ENCODE assay signal across 9 mouse cellular contexts in genomic region chr7:57384112-57384511, GRCm38 (mm10). TPM values are rescaled to one million over a fixed set of nuclear protein-coding genes. Genes with fewer than 3 reads are reported as not detected.
DNase-seq lines count a peak whose midpoint lies in the region; ATAC-seq and TF ChIP-seq lines count a peak whose summit lies in the region.
"Had no signal": no experiment of that assay in that cellular context is flagged by ENCODE, and none has a peak within 500 bp of the region (broad histone marks: within the 10 kb centered on the region; RNA-seq: fewer than 3 reads in every experiment).

No protein-coding gene starts in this region.

- H3K4me1 ChIP-seq in heart, postnatal 0 days (ENCODE audit: control insufficient read depth, insufficient read depth): no peaks in the 10 kb centered on the region
- no peaks in the 10 kb centered on the region for H3K4me1 ChIP-seq in heart, embryonic 11.5 days (ENCODE audit: control insufficient read depth, insufficient read depth, low read length)
- peaks cover 13% of the 10 kb centered on the region for H3K4me1 ChIP-seq in forebrain, embryonic 15.5 days
- H3K4me1 ChIP-seq in neural tube, embryonic 15.5 days: peaks cover 10% of the 10 kb centered on the region

- CTCF ChIA-PET in Patski (lab: Charles Lee): no interaction called here

- no peak overlapping the region for H3K9ac ChIP-seq in heart, postnatal 0 days (replicated peaks; ENCODE audit: low read depth, low read length)
- H3K9ac ChIP-seq in heart, embryonic 11.5 days (ENCODE audit: low read depth, low read length): no peak overlapping the region
- H3K9ac ChIP-seq in forebrain, embryonic 15.5 days (replicated peaks): no peak overlapping the region
- H3K9ac ChIP-seq in neural tube, embryonic 15.5 days (replicated peaks): no peak overlapping the region

- no peaks in the 10 kb centered on the region for H3K9me3 ChIP-seq in heart, postnatal 0 days (replicated peaks; ENCODE audit: control insufficient read depth, low read length)
- H3K9me3 ChIP-seq in heart, embryonic 11.5 days (replicated peaks; ENCODE audit: control insufficient read depth, low read length): no peaks in the 10 kb centered on the region
- no peaks in the 10 kb centered on the region for H3K9me3 ChIP-seq in forebrain, embryonic 15.5 days
- no peaks in the 10 kb centered on the region for H3K9me3 ChIP-seq in neural tube, embryonic 15.5 days (replicated peaks)

- WGBS in heart, postnatal 0 days: 17% methylated on average over 4 of the region's 4 CpGs
- 24% methylated on average over 4 of the region's 4 CpGs for WGBS in heart, embryonic 11.5 days (ENCODE audit: insufficient replicate concordance)
- 31% methylated on average over 4 of the region's 4 CpGs for WGBS in forebrain, embryonic 15.5 days
- WGBS in neural tube, embryonic 15.5 days: 26% methylated on average over 4 of the region's 4 CpGs

- H3K36me3 ChIP-seq in heart, postnatal 0 days (replicated peaks; ENCODE audit: control insufficient read depth, insufficient read depth, low read length): no peaks in the 10 kb centered on the region
- no peaks in the 10 kb centered on the region for H3K36me3 ChIP-seq in heart, embryonic 11.5 days (ENCODE audit: control insufficient read depth, insufficient read depth, low read length)
- H3K36me3 ChIP-seq in forebrain, embryonic 15.5 days: no peaks in the 10 kb centered on the region
- no peaks in the 10 kb centered on the region for H3K36me3 ChIP-seq in neural tube, embryonic 15.5 days

- no peak overlapping the region for H3K4me3 ChIP-seq in heart, postnatal 0 days (ENCODE audit: low read depth, low read length)
- no peak overlapping the region for H3K4me3 ChIP-seq in heart, embryonic 11.5 days (ENCODE audit: low read depth, low read length)
- H3K4me3 ChIP-seq in forebrain, embryonic 15.5 days: no peak overlapping the region
- H3K4me3 ChIP-seq in neural tube, embryonic 15.5 days (replicated peaks): no peak overlapping the region; the same call in 1 of the 2 replicates

- in situ Hi-C loops in Patski (cut with MboI; ENCODE audit: low pct_unique_long_range_greater_than_20kb): no loop called here

- no peak overlapping the region for H3K27ac ChIP-seq in heart, postnatal 0 days (ENCODE audit: low read depth)
- no peak overlapping the region for H3K27ac ChIP-seq in heart, embryonic 11.5 days (ENCODE audit: low read depth, low read length)
- no peak overlapping the region for H3K27ac ChIP-seq in forebrain, embryonic 15.5 days (replicated peaks)
- H3K27ac ChIP-seq in neural tube, embryonic 15.5 days (replicated peaks): no peak overlapping the region

- DNase-seq in heart, postnatal 0 days (ENCODE audit: low spot score): peak; percentile 43
- no peak for DNase-seq in Patski (ENCODE audit: low read depth, low spot score)
- DNase-seq in kidney, postnatal 4 days: peak; percentile 3 to 6
- no peak for DNase-seq in gastrocnemius, postnatal 25 days
- no peak for DNase-seq in testis, postnatal 14 days (ENCODE audit: low spot score)

- ATAC-seq in heart, postnatal 0 days (ENCODE audit: insufficient read depth, low read depth): 0 out of 2 replicates have a peak, but pooled peaks have one; percentile 33
- no peak for ATAC-seq in heart, embryonic 11.5 days (replicated peaks; ENCODE audit: insufficient number of reproducible peaks, low FRiP score, low TSS enrichment)
- no peak for ATAC-seq in Patski
- peak; percentile 69 for ATAC-seq in forebrain, embryonic 15.5 days (replicated peaks)
- ATAC-seq in neural tube, embryonic 15.5 days (ENCODE audit: low FRiP score): peak; percentile 49

- TF ChIP-seq CTCF in heart, postnatal 0 days (IDR thresholded peaks at IDR 0.05; ENCODE audit: low read depth): peak; percentile 72
- peak; percentile 39 for TF ChIP-seq CTCF in Patski (IDR thresholded peaks at IDR 0.05)

- no peak overlapping the region for H3K4me2 ChIP-seq in heart, postnatal 0 days (ENCODE audit: low read depth, low read length)
- H3K4me2 ChIP-seq in heart, embryonic 11.5 days: no peak overlapping the region
- H3K4me2 ChIP-seq in forebrain, embryonic 15.5 days (replicated peaks): no peak overlapping the region
- peak overlapping the region; percentile 43 for H3K4me2 ChIP-seq in neural tube, embryonic 15.5 days

- POLR2A ChIA-PET in Patski (lab: Charles Lee): no interaction called here

- TF ChIP-seq EP300 in heart, postnatal 0 days (IDR thresholded peaks at IDR 0.05; ENCODE audit: low read depth): no peak

- H3K27me3 ChIP-seq in heart, postnatal 0 days (ENCODE audit: control insufficient read depth, insufficient read depth, low read length): peaks cover 18% of the 10 kb centered on the region
- H3K27me3 ChIP-seq in heart, embryonic 11.5 days (ENCODE audit: control insufficient read depth, insufficient read depth, low read length): peaks cover 32% of the 10 kb centered on the region
- peaks cover 5% of the 10 kb centered on the region for H3K27me3 ChIP-seq in Patski
- H3K27me3 ChIP-seq in forebrain, embryonic 15.5 days: 0 out of 2 replicates have a peak, but pooled peaks cover 2% of the 10 kb centered on the region
- peaks cover 5% of the 10 kb centered on the region; the same call in 1 of the 2 replicates for H3K27me3 ChIP-seq in neural tube, embryonic 15.5 days (replicated peaks)

RNA-seq across cellular contexts. Expression of gene Gabrg3, which starts 2.9 kb away (rescaled TPM):
- 0.11 and 1.7 TPM in 2 replicates for total RNA-seq in heart, postnatal 0 days (2014; rRNA removed; ENCODE audit: low replicate concordance)
- 0.22 and 0.36 TPM in 2 replicates for polyA plus RNA-seq in heart, postnatal 0 days (2015; fragmentation: Nextera tagmentation; extraction: Ambion mirVana)
- polyA plus RNA-seq in heart, embryonic 11.5 days (2014; fragmentation: Nextera tagmentation; extraction: Ambion mirVana): 0.34 and 0.59 TPM in 2 replicates
- not detected for polyA plus RNA-seq in Patski (2021)
- polyA plus RNA-seq in forebrain, embryonic 15.5 days (2015; fragmentation: Nextera tagmentation; extraction: Ambion mirVana): 4.4 and 4.7 TPM in 2 replicates
- polyA plus RNA-seq in neural tube, embryonic 15.5 days (2015; fragmentation: Nextera tagmentation; extraction: Ambion mirVana): 10.3 and 12.3 TPM in 2 replicates
- total RNA-seq in gastrocnemius, postnatal 25 days (2021): not detected
- polyA plus RNA-seq: spleen, adult 2 months had no signal

RNA-seq across cellular contexts. Expression of gene Gabrb3, which starts 35.4 kb away (rescaled TPM):
- 0.04 and 3.6 TPM in 2 replicates for total RNA-seq in heart, postnatal 0 days (2014; rRNA removed; ENCODE audit: low replicate concordance)
- 0.07 TPM in 2 replicates for polyA plus RNA-seq in heart, postnatal 0 days (2015; fragmentation: Nextera tagmentation; extraction: Ambion mirVana)
- 1.8 and 3.5 TPM in 2 replicates for polyA plus RNA-seq in heart, embryonic 11.5 days (2014; fragmentation: Nextera tagmentation; extraction: Ambion mirVana)
- 0.04 TPM for polyA plus RNA-seq in Patski (2021)
- 34.2 and 34.9 TPM in 2 replicates for polyA plus RNA-seq in forebrain, embryonic 15.5 days (2015; fragmentation: Nextera tagmentation; extraction: Ambion mirVana)
- polyA plus RNA-seq in neural tube, embryonic 15.5 days (2015; fragmentation: Nextera tagmentation; extraction: Ambion mirVana): 53.7 and 59.1 TPM in 2 replicates
- total RNA-seq in gastrocnemius, postnatal 25 days (2021): not detected
- polyA plus RNA-seq: spleen, adult 2 months had no signal

Comparison
In these comparisons a context has a peak if more than half of its experiments do, and no peak if none do; other contexts are left out.
1. ATAC-seq: peak in heart, postnatal 0 days (single experiment), forebrain, embryonic 15.5 days (single experiment) and neural tube, embryonic 15.5 days (single experiment); none in heart, embryonic 11.5 days (single experiment) and Patski (single experiment).
2. DNase-seq: peak in heart, postnatal 0 days (single experiment) and kidney, postnatal 4 days (2 of 2); none in Patski (single experiment), gastrocnemius, postnatal 25 days (single experiment) and testis, postnatal 14 days (single experiment).